Mouse (Mus musculus): ENCODE results near the gene Fkbpl. TPM values are rescaled to one million over a fixed set of nuclear protein-coding genes. Genes with fewer than 3 reads are reported as not detected.

Gene Fkbpl
- 6.8 and 8.6 TPM in 2 replicates for polyA plus RNA-seq (2015; fragmentation: Nextera tagmentation; extraction: Ambion mirVana)

GRCm38 (mm10) chr17:34644608-34645007 lies at the start of gene Fkbpl:
Gene Fkbpl, plus strand, starts transcription at chr17:34644764.

GRCm38 (mm10) chr17:34597566-34598095 lies 46.9 kb upstream of the Fkbpl start, which contains the start of gene Ager:
Gene Ager, plus strand, starts transcription at chr17:34597862.

GRCm38 (mm10) chr17:34603375-34604060 lies 41.0 kb upstream of the Fkbpl start, which contains the start of gene Rnf5:
Gene Rnf5, minus strand, starts transcription at chr17:34603690.

GRCm38 (mm10) chr17:34604061-34604508 lies 40.5 kb upstream of the Fkbpl start, which contains the start of gene Agpat1:
Gene Agpat1, plus strand, starts transcription at chr17:34604262.

GRCm38 (mm10) chr17:34615871-34616270 lies 28.7 kb upstream of the Fkbpl start, which contains the start of gene Egfl8:
Gene Egfl8, minus strand, starts transcription at chr17:34615971.

GRCm38 (mm10) chr17:34627943-34628643 lies 16.5 kb upstream of the Fkbpl start, which contains the start of gene Ppt2:
Gene Ppt2, minus strand, starts transcription at chr17:34628510.

GRCm38 (mm10) chr17:34629221-34629751 lies 15.3 kb upstream of the Fkbpl start, which contains the start of gene Prrt1:
Gene Prrt1, plus strand, starts transcription at chr17:34629533.

GRCm38 (mm10) chr17:34646906-34647787 lies 2.6 kb downstream of the Fkbpl start, which contains the start of gene Atf6b:
Gene Atf6b, plus strand, starts transcription at chr17:34647146.

GRCm38 (mm10) chr17:34670235-34670634 lies 25.7 kb downstream of the Fkbpl start, which contains the start of gene Tnxb:
Gene Tnxb, plus strand, starts transcription at chr17:34670535.

Other genes starting within 250 kb of the Fkbpl start
- 0.20 and 0.57 TPM in 2 replicates for gene BC051142, start 245.9 kb upstream of the Fkbpl start, polyA plus RNA-seq (2015; fragmentation: Nextera tagmentation; extraction: Ambion mirVana)
- not detected in 2 replicates for gene Btnl4, start 167.4 kb upstream of the Fkbpl start, polyA plus RNA-seq (2015; fragmentation: Nextera tagmentation; extraction: Ambion mirVana)
- not detected in 2 replicates for gene Btnl6, start 127.4 kb upstream of the Fkbpl start, polyA plus RNA-seq (2015; fragmentation: Nextera tagmentation; extraction: Ambion mirVana)
- 2.3 and 4.1 TPM in 2 replicates for gene Notch4, start 80.5 kb upstream of the Fkbpl start, polyA plus RNA-seq (2015; fragmentation: Nextera tagmentation; extraction: Ambion mirVana)
- gene Gpsm3, start 55.0 kb upstream of the Fkbpl start, polyA plus RNA-seq (2015; fragmentation: Nextera tagmentation; extraction: Ambion mirVana) = 43.9 and 63.3 TPM in 2 replicates
- 7.4 and 9.3 TPM in 2 replicates for gene Pbx2, start 53.5 kb upstream of the Fkbpl start, polyA plus RNA-seq (2015; fragmentation: Nextera tagmentation; extraction: Ambion mirVana)
- gene Ager, start 46.9 kb upstream of the Fkbpl start, polyA plus RNA-seq (2015; fragmentation: Nextera tagmentation; extraction: Ambion mirVana) = 2.8 and 3.9 TPM in 2 replicates
- 70.9 and 75.6 TPM in 2 replicates for gene Rnf5, start 41.1 kb upstream of the Fkbpl start, polyA plus RNA-seq (2015; fragmentation: Nextera tagmentation; extraction: Ambion mirVana)
- gene Agpat1, start 40.5 kb upstream of the Fkbpl start, polyA plus RNA-seq (2015; fragmentation: Nextera tagmentation; extraction: Ambion mirVana) = 22.9 and 23.1 TPM in 2 replicates
- gene Egfl8, start 28.8 kb upstream of the Fkbpl start, polyA plus RNA-seq (2015; fragmentation: Nextera tagmentation; extraction: Ambion mirVana) = 2.1 and 2.8 TPM in 2 replicates
- gene Ppt2, start 16.3 kb upstream of the Fkbpl start, polyA plus RNA-seq (2015; fragmentation: Nextera tagmentation; extraction: Ambion mirVana) = 10.5 and 14.2 TPM in 2 replicates
- 0.11 and 0.19 TPM in 2 replicates for gene Prrt1, start 15.2 kb upstream of the Fkbpl start, polyA plus RNA-seq (2015; fragmentation: Nextera tagmentation; extraction: Ambion mirVana)
- 18.6 and 26.1 TPM in 2 replicates for gene Atf6b, start 2.4 kb downstream of the Fkbpl start, polyA plus RNA-seq (2015; fragmentation: Nextera tagmentation; extraction: Ambion mirVana)
- gene Tnxb, start 25.8 kb downstream of the Fkbpl start, polyA plus RNA-seq (2015; fragmentation: Nextera tagmentation; extraction: Ambion mirVana) = 2.2 and 3.9 TPM in 2 replicates
- gene C4b, start 99.1 kb downstream of the Fkbpl start, polyA plus RNA-seq (2015; fragmentation: Nextera tagmentation; extraction: Ambion mirVana) = 2.7 and 2.8 TPM in 2 replicates
- not detected in 2 replicates for gene Cyp21a1, start 159.8 kb downstream of the Fkbpl start, polyA plus RNA-seq (2015; fragmentation: Nextera tagmentation; extraction: Ambion mirVana)
- gene Stk19, start 192.2 kb downstream of the Fkbpl start, polyA plus RNA-seq (2015; fragmentation: Nextera tagmentation; extraction: Ambion mirVana) = 33.1 and 34.3 TPM in 2 replicates
- 32.9 and 33.7 TPM in 2 replicates for gene Dxo, start 192.3 kb downstream of the Fkbpl start, polyA plus RNA-seq (2015; fragmentation: Nextera tagmentation; extraction: Ambion mirVana)
- gene Skiv2l, start 205.4 kb downstream of the Fkbpl start, polyA plus RNA-seq (2015; fragmentation: Nextera tagmentation; extraction: Ambion mirVana) = 22.8 and 27.9 TPM in 2 replicates
- 49.8 and 51.5 TPM in 2 replicates for gene Nelfe, start 205.6 kb downstream of the Fkbpl start, polyA plus RNA-seq (2015; fragmentation: Nextera tagmentation; extraction: Ambion mirVana)
- gene Cfb, start 217.8 kb downstream of the Fkbpl start, polyA plus RNA-seq (2015; fragmentation: Nextera tagmentation; extraction: Ambion mirVana) = 5.7 and 8.3 TPM in 2 replicates
- 0.99 and 1.2 TPM in 2 replicates for gene Zbtb12, start 234.7 kb downstream of the Fkbpl start, polyA plus RNA-seq (2015; fragmentation: Nextera tagmentation; extraction: Ambion mirVana)
- gene Gm20547, start 237.3 kb downstream of the Fkbpl start, polyA plus RNA-seq (2015; fragmentation: Nextera tagmentation; extraction: Ambion mirVana) = not detected in 2 replicates

All from spleen, postnatal 0 days (tissue).